Mouse (Mus musculus): ENCODE measurements at regions not wholly inside any gene's neighbourhood (a gene's known extent, or its start where the extent isn't known, plus 50 kb on each side); places are given as distances from the start of the nearest gene placed in this dataset.

GRCm38 (mm10) chr3:52406778-52407318, 138.7 kb downstream of the Foxo1 start:
- no peak for ATAC-seq (ENCODE audit: insufficient number of reproducible peaks, insufficient read depth, low FRiP score, low TSS enrichment, low read depth)
- H3K4me3 ChIP-seq = no peak overlapping the region
- 47% methylated on average over 5 of the region's 5 CpGs for WGBS
- H3K27ac ChIP-seq = no peak overlapping the region
- peaks cover 5% of the 10 kb centered on the region; the same call in 1 of the 2 replicates for H3K4me1 ChIP-seq
- H3K36me3 ChIP-seq = no peaks in the 10 kb centered on the region
- H3K27me3 ChIP-seq = peaks cover 6% of the 10 kb centered on the region; the same call in 1 of the 2 replicates
- no peaks in the 10 kb centered on the region for H3K9me3 ChIP-seq
- H3K4me2 ChIP-seq = no peak overlapping the region
- H3K9ac ChIP-seq = no peak overlapping the region

- Histone ChIP-seq H3K9ac (no peak overlapping the region), H3K36me3 (no peaks in the 10 kb centered on the region), H3K9me3 (no peaks in the 10 kb centered on the region), H3K4me2 (no peak overlapping the region), H3K4me1 (peaks cover 22% of the 10 kb centered on the region), H3K27ac (no peak overlapping the region), H3K4me3 (no peak overlapping the region), H3K27me3 (peaks cover 10% of the 10 kb centered on the region; the same call in 1 of the 2 replicates)
- WGBS = 3% methylated on average over 4 of the region's 4 CpGs
- no peak for ATAC-seq (ENCODE audit: insufficient number of reproducible peaks, insufficient read depth, low FRiP score, low TSS enrichment, low read depth)
Observed at GRCm38 (mm10) chr3:52404636-52405035, 136.5 kb downstream of the Foxo1 start.

GRCm38 (mm10) chr3:52403032-52403431, 134.9 kb downstream of the Foxo1 start:
- H3K9ac ChIP-seq = no peak overlapping the region
- H3K4me2 ChIP-seq = no peak overlapping the region
- H3K27me3 ChIP-seq = peaks cover 10% of the 10 kb centered on the region; the same call in 1 of the 2 replicates
- 95% methylated on average over 4 of the region's 4 CpGs for WGBS
- no peak for ATAC-seq (ENCODE audit: insufficient number of reproducible peaks, insufficient read depth, low FRiP score, low TSS enrichment, low read depth)
- H3K4me3 ChIP-seq = no peak overlapping the region
- H3K9me3 ChIP-seq = no peaks in the 10 kb centered on the region
- peaks cover 22% of the 10 kb centered on the region for H3K4me1 ChIP-seq
- no peak overlapping the region for H3K27ac ChIP-seq
- no peaks in the 10 kb centered on the region for H3K36me3 ChIP-seq
